Mouse (Mus musculus): ENCODE results near the gene Prox2. TPM values are rescaled to one million over a fixed set of nuclear protein-coding genes. Genes with fewer than 3 reads are reported as not detected.

Prox2 gene
- 2.0 and 2.2 TPM in 2 replicates for polyA plus RNA-seq (2015; fragmentation: Nextera tagmentation; extraction: Ambion mirVana)

- WGBS, result under 1% methylated on average over 83 of the region's 83 CpGs
- peaks cover 15% of the 10 kb centered on the region for H3K36me3 ChIP-seq
- H3K27me3 ChIP-seq, result no peaks in the 10 kb centered on the region
- ATAC-seq (ENCODE audit: low FRiP score), result peak; percentile 96
- peak within 1 kb of the TSS; percentile 100 for H3K4me3 ChIP-seq
- peak within 1 kb of the TSS; percentile 87 for H3K27ac ChIP-seq
- no peaks in the 10 kb centered on the region for H3K9me3 ChIP-seq
- H3K4me1 ChIP-seq (replicated peaks), result peaks cover 42% of the 10 kb centered on the region
- H3K4me2 ChIP-seq, result peak within 1 kb of the TSS; percentile 94
- H3K9ac ChIP-seq, result peak within 1 kb of the TSS; percentile 98
These were observed at the start of gene Prox2, which contains the start of gene Dlst for GRCm38 (mm10) chr12:85110698-85111592. Gene Prox2, minus strand, starts transcription at chr12:85110759. Gene Dlst, plus strand, starts transcription at chr12:85110833.

GRCm38 (mm10) chr12:85159592-85159991 lies 49.0 kb upstream of the Prox2 start:
- no peaks in the 10 kb centered on the region for H3K4me1 ChIP-seq (replicated peaks)
- no peaks in the 10 kb centered on the region for H3K27me3 ChIP-seq
- H3K4me2 ChIP-seq, result no peak overlapping the region
- no peak overlapping the region for H3K4me3 ChIP-seq
- 83% methylated on average over 5 of the region's 5 CpGs for WGBS
- no peak for ATAC-seq (ENCODE audit: low FRiP score)
- H3K9me3 ChIP-seq, result no peaks in the 10 kb centered on the region
- H3K27ac ChIP-seq, result no peak overlapping the region
- H3K9ac ChIP-seq, result no peak overlapping the region
- H3K36me3 ChIP-seq, result no peaks in the 10 kb centered on the region

- H3K9me3 ChIP-seq, result no peaks in the 10 kb centered on the region
- H3K4me3 ChIP-seq, result no peak overlapping the region
- H3K4me1 ChIP-seq (replicated peaks), result no peaks in the 10 kb centered on the region
- no peak overlapping the region for H3K27ac ChIP-seq
- H3K4me2 ChIP-seq, result no peak overlapping the region
- 95% methylated on average over 8 of the region's 8 CpGs for WGBS
- ATAC-seq (ENCODE audit: low FRiP score), result no peak
- no peak overlapping the region for H3K9ac ChIP-seq
- H3K36me3 ChIP-seq, result no peaks in the 10 kb centered on the region
- no peaks in the 10 kb centered on the region for H3K27me3 ChIP-seq
These were observed 48.2 kb upstream of the Prox2 start for GRCm38 (mm10) chr12:85158801-85159200.

GRCm38 (mm10) chr12:85157797-85158460 lies 47.4 kb upstream of the Prox2 start:
- no peaks in the 10 kb centered on the region for H3K27me3 ChIP-seq
- 90% methylated on average over 14 of the region's 14 CpGs for WGBS
- H3K27ac ChIP-seq, result no peak overlapping the region
- no peak for ATAC-seq (ENCODE audit: low FRiP score)
- no peak overlapping the region for H3K9ac ChIP-seq
- H3K9me3 ChIP-seq, result no peaks in the 10 kb centered on the region
- H3K4me3 ChIP-seq, result no peak overlapping the region
- no peaks in the 10 kb centered on the region for H3K4me1 ChIP-seq (replicated peaks)
- H3K36me3 ChIP-seq, result no peaks in the 10 kb centered on the region
- no peak overlapping the region for H3K4me2 ChIP-seq

GRCm38 (mm10) chr12:85156324-85156723 lies 45.8 kb upstream of the Prox2 start:
- no peak for ATAC-seq (ENCODE audit: low FRiP score)
- Histone ChIP-seq H3K27me3 (no peaks in the 10 kb centered on the region), H3K4me2 (no peak overlapping the region), H3K9ac (no peak overlapping the region), H3K36me3 (no peaks in the 10 kb centered on the region), H3K9me3 (no peaks in the 10 kb centered on the region), H3K27ac (no peak overlapping the region), H3K4me1 (replicated peaks) (peaks cover 4% of the 10 kb centered on the region; the same call in 1 of the 2 replicates), H3K4me3 (no peak overlapping the region)
- WGBS, result 72% methylated on average over 6 of the region's 6 CpGs

- Histone ChIP-seq H3K4me1 (replicated peaks) (peaks cover 25% of the 10 kb centered on the region), H3K4me2 (no peak overlapping the region), H3K36me3 (no peaks in the 10 kb centered on the region), H3K27ac (no peak overlapping the region), H3K9me3 (no peaks in the 10 kb centered on the region), H3K4me3 (no peak overlapping the region), H3K9ac (no peak overlapping the region), H3K27me3 (0 out of 2 replicates have a peak, but pooled peaks cover 3% of the 10 kb centered on the region)
- 74% methylated on average over 3 of the region's 3 CpGs for WGBS
- no peak for ATAC-seq (ENCODE audit: low FRiP score)
These were observed 42.5 kb upstream of the Prox2 start for GRCm38 (mm10) chr12:85153011-85153410.

- peak within 1 kb of the TSS; percentile 55 for H3K4me3 ChIP-seq
- 14% methylated on average over 28 of the region's 28 CpGs for WGBS
- peaks cover 10% of the 10 kb centered on the region for H3K36me3 ChIP-seq
- ATAC-seq (ENCODE audit: low FRiP score), result peak; percentile 95
- peak within 1 kb of the TSS; percentile 83 for H3K9ac ChIP-seq
- peak within 1 kb of the TSS; percentile 67 for H3K27ac ChIP-seq
- H3K27me3 ChIP-seq, result 0 out of 2 replicates have a peak, but pooled peaks cover 3% of the 10 kb centered on the region
- no peaks in the 10 kb centered on the region for H3K9me3 ChIP-seq
- H3K4me2 ChIP-seq, result peak within 1 kb of the TSS; percentile 77
- peaks cover 32% of the 10 kb centered on the region for H3K4me1 ChIP-seq (replicated peaks)
These were observed 40.6 kb upstream of the Prox2 start, which contains the start of gene Rps6kl1 for GRCm38 (mm10) chr12:85151002-85151774. Gene Rps6kl1, minus strand, starts transcription at chr12:85151264.

- Histone ChIP-seq H3K9ac (peak overlapping the region; percentile 83), H3K36me3 (peaks cover 10% of the 10 kb centered on the region), H3K27me3 (0 out of 2 replicates have a peak, but pooled peaks cover 3% of the 10 kb centered on the region), H3K4me2 (peak overlapping the region; percentile 77), H3K4me3 (peak overlapping the region; percentile 55), H3K27ac (peak overlapping the region; percentile 67), H3K9me3 (no peaks in the 10 kb centered on the region), H3K4me1 (replicated peaks) (peaks cover 40% of the 10 kb centered on the region)
- ATAC-seq (ENCODE audit: low FRiP score), result peak; percentile 22; the same call in 1 of the 2 replicates
- WGBS, result 5% methylated on average over 20 of the region's 20 CpGs
These were observed 39.9 kb upstream of the Prox2 start for GRCm38 (mm10) chr12:85150321-85151001.

GRCm38 (mm10) chr12:85146881-85147280 lies 36.3 kb upstream of the Prox2 start:
- Histone ChIP-seq H3K36me3 (peaks cover 21% of the 10 kb centered on the region), H3K4me2 (no peak overlapping the region), H3K4me1 (replicated peaks) (peaks cover 41% of the 10 kb centered on the region), H3K9me3 (0 out of 2 replicates have a peak, but pooled peaks cover 4% of the 10 kb centered on the region), H3K9ac (no peak overlapping the region), H3K27me3 (peaks cover 5% of the 10 kb centered on the region; the same call in 1 of the 2 replicates), H3K4me3 (no peak overlapping the region), H3K27ac (no peak overlapping the region)
- no peak for ATAC-seq (ENCODE audit: low FRiP score)
- 83% methylated on average over 9 of the region's 9 CpGs for WGBS

- Histone ChIP-seq H3K9ac (no peak overlapping the region), H3K27ac (peak overlapping the region; percentile 19; the same call in 1 of the 2 replicates), H3K36me3 (peaks cover 22% of the 10 kb centered on the region), H3K4me1 (replicated peaks) (peaks cover 37% of the 10 kb centered on the region), H3K9me3 (0 out of 2 replicates have a peak, but pooled peaks cover 4% of the 10 kb centered on the region), H3K4me2 (no peak overlapping the region), H3K27me3 (peaks cover 6% of the 10 kb centered on the region; the same call in 1 of the 2 replicates), H3K4me3 (no peak overlapping the region)
- ATAC-seq (ENCODE audit: low FRiP score), result no peak
- WGBS, result 34% methylated on average over 9 of the region's 11 CpGs
These were observed 35.8 kb upstream of the Prox2 start for GRCm38 (mm10) chr12:85146355-85146754.

- 0 out of 2 replicates have a peak, but pooled peaks cover 4% of the 10 kb centered on the region for H3K9me3 ChIP-seq
- H3K27ac ChIP-seq, result peak overlapping the region; percentile 19; the same call in 1 of the 2 replicates
- H3K4me2 ChIP-seq, result no peak overlapping the region
- H3K27me3 ChIP-seq, result peaks cover 6% of the 10 kb centered on the region; the same call in 1 of the 2 replicates
- H3K4me3 ChIP-seq, result no peak overlapping the region
- peaks cover 30% of the 10 kb centered on the region for H3K4me1 ChIP-seq (replicated peaks)
- no peak for ATAC-seq (ENCODE audit: low FRiP score)
- WGBS, result 73% methylated on average over 9 of the region's 9 CpGs
- peaks cover 22% of the 10 kb centered on the region for H3K36me3 ChIP-seq
- no peak overlapping the region for H3K9ac ChIP-seq
These were observed 35.1 kb upstream of the Prox2 start for GRCm38 (mm10) chr12:85145630-85146029.

Data from hindbrain, embryonic 13.5 days (tissue).